Mouse (Mus musculus) erythroblast, embryonic 14.5 days (primary cell): ENCODE measurements around the gene Tsga10.

Source experiments
- GATA1 ChIP-seq: IDR thresholded peaks from 2 replicates; pipeline ENCODE4 v1.6.1; 2012; ENCODE audit warnings: low read length, inconsistent platforms, mixed read lengths
- TAL1 ChIP-seq: IDR thresholded peaks from 3 replicates; pipeline ENCODE4 v1.6.1; 2012; ENCODE audit warnings: low read length, inconsistent platforms, mixed read lengths

GRCm38 (mm10) chr1:37867056-37867455, 827 bp upstream of the Tsga10 start:
- no peak for TF ChIP-seq GATA1
- no peak for TF ChIP-seq TAL1
